Mouse (Mus musculus): ENCODE data around the gene Mmrn2.

The Mmrn2 gene

DNA sequence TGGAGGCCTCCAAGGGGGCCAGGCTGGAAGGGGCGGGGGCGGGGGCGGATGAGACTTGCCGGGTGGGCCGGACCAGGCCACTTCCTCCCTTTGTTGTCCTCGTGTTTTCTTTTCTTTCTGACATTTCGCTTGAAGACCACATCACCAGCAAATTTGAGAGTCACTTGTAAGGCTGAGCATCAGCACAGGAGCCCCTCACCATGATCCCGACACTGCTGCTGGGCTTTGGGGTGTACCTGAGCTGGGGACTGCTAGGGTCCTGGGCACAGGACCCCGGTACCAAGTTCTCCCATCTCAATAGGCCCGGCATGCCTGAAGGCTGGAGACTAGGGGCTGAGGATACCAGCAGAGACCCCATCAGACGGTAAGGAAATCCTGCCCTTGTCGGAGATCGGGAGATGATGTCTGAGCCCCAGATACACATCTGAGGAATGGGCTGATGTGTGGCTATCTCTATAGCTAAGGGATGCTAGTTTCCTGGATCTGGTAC is at the start of gene Mmrn2:
Gene Mmrn2 (plus strand): TSS at position 51 of the 490 bp plus-strand sequence.
- DNase-seq (ENCODE audit: low spot score) = no peak

DNA sequence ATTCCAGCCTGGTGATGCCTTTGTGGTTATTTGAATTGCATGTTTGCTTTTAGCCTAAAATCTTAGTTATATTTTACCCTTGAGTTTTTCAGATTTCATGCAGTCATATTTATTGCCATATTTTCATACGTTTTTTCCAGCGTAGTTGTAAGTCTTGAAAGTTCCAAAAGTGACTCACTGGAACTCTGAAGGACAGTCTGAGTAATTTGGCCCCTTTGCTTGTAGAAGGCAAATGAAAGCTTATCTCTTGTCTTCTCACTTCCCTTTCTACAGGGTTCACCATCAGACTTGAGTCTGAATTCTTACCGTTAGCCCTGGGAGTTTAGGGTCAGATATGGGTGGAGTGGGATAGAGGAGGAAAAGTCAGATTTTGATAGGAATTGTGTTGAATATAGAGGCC is 48.7 kb upstream of the Mmrn2 start:
- DNase-seq (ENCODE audit: low spot score) = no peak

DNA sequence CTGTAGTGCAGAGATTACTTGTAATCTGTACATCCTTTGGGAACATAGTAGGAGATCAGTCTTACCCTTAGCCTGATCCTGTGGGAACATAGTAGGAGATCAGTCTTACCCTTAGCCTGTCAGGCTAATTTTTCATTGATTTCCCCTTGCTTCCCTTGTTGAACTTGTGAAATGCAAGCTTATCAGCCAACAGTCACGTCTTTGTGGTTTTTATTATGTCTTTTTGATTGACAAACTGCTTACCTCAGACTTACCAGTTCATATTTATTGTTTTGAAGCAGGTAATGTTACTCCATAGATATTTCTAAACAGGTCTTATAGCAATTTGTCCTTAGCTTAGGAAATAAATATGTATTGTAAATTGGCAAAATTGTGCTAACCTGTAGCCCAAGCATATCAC is 47.6 kb upstream of the Mmrn2 start:
- DNase-seq (ENCODE audit: low spot score) = no peak

DNA sequence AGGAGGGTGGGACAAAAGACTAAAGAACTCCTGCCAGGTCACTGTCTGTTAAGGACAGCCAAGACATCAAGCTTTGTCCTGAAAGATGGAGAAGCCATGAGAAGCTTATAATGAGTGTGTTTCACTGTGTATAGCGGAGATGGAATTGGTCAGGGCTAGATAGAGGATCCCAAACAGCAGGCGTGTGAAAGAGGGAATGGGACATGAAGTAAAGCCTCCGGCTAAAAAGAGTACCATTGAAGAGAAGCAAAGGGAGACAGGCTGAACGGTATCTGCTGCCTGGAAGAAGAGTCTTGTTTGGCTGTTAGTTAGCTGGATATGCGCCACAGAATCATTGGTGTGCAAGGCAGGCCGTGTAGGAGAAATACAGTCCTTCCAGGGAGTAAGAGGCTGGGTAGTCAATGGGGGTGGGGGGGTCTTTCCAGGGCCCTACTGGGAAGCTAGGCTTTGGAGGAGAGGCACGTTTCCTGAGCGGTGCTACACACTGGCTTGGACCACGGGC is 44.6 kb upstream of the Mmrn2 start:
- DNase-seq (ENCODE audit: low spot score) = no peak

- DNase-seq (ENCODE audit: low spot score) = no peak
Measured at GRCm38 (mm10) chr14:34331886-34332285, 43.4 kb upstream of the Mmrn2 start.

GRCm38 (mm10) chr14:34332476-34332875 is 42.8 kb upstream of the Mmrn2 start:
- DNase-seq (ENCODE audit: low spot score) = no peak

DNA sequence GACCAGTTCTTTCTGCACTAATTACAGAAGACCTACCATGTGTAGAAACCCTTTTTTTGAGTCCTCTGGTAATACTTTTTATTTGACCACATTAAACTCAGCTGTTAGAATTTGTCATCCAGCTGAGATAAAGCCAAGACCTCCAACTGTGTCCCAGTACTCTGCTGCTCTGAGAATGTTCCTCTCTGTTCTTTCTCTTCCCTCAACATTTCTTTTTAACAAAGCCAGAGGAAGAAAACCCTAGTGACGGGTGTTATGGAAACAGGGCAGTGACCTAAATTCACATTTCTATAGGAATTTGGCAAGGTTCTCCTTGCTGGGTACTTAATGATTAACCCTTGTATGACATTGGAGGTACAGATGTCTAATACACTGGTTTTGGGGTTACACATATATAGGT is 35.8 kb upstream of the Mmrn2 start:
- no peak for DNase-seq (ENCODE audit: low spot score)

- no peak for DNase-seq (ENCODE audit: low spot score)
Measured at GRCm38 (mm10) chr14:34341993-34342392, 33.3 kb upstream of the Mmrn2 start.

- DNase-seq (ENCODE audit: low spot score) = no peak
Measured at GRCm38 (mm10) chr14:34343078-34343477, 32.2 kb upstream of the Mmrn2 start.

- no peak for DNase-seq (ENCODE audit: low spot score)
Measured at GRCm38 (mm10) chr14:34344361-34344760, 30.9 kb upstream of the Mmrn2 start.

DNA sequence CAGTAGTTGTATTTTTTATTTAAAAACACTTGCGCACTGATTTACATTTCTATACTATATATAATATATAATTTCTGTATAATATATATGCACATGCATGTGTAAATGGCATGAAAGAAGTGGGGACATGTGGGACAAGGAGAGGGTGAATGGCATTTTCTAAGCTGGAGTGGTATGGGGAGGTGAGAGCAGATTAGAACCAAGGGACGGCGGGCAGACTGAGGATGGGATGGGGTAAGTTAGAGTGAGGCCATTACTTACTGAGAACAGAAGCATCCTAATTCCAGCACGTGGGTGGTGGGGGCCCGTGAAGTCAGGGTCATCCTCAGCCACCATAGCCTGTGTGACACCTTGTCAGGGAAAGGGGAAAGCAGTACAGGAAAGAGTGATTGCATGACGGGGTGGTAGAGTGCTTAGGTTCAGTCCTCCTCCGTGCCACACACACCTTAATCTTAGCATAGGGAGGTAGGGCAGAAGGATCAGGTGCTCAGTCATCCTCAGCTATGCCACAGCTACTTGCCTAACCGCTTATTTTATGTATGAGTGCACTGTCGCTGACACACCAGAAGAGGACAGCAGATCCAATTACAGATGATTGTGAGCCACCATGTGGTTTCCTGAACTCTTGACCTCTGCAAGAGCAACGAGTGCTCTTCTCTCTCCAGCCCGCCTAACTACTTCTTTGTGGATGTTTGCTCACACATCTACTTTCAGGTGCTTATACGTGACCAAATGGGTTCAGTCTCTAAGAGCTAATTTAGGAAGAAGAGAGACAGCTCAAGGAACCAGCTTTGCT is 29.3 kb upstream of the Mmrn2 start:
- DNase-seq (ENCODE audit: low spot score) = peak; percentile 35

DNA sequence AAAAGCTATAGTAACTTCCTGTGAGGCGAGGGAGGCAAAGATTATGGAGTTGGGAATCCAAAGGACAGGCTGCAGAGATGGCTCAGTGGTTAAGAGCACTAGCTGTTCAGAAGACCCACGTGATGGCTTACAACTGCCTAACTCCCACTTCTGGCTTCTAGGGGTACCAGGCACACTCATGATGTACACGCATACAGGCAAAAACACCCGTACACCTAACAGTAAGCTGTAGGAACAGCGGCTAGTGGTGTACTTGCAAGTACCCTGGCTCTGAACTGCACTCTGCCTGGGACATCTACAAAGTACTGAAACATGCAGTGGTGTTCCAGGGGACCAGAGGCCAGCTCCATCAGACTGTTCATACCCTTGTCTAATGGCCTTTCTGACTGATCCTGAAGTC is 28.2 kb upstream of the Mmrn2 start:
- DNase-seq (ENCODE audit: low spot score) = no peak

DNA sequence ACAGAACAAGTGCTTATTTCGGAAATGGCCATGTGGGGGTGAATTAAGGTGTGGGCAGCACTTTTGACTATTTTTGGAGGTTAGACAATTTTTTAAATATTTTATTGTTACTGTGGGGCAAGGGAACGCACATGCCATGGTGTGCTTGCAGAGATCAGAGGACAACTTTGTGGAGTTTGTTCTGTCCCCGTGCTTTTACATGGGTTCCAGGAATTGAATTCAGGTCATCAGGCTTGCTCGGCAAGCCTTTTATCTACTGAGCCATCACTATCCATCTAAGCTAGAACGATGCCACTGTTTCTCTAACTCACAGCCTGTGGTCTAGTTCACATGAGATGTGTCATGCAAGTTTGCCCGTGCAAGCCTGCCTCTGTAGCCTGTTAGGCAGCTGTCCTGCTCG is 27.0 kb upstream of the Mmrn2 start:
- DNase-seq (ENCODE audit: low spot score) = no peak

DNA sequence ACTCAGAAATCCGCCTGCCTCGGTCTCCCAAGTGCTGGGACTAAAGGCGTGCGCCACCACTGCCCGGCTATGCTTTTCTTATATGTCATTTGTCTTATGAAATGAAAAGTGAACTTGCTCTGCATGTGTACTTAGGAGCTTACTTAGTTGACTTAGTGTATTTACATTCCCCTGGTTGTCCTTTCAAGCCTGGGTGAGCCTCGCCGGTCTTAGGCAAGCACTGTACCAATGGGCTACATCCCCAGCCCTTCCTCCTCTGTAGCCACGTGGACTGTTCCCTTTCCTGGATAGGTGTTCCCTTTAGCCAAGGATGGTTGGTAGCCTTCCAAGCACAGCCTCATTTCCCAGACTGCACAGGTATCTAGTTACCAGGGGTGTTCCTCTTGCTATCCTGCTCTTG is 26.3 kb upstream of the Mmrn2 start:
- DNase-seq (ENCODE audit: low spot score) = no peak

- no peak for DNase-seq (ENCODE audit: low spot score)
Measured at GRCm38 (mm10) chr14:34351660-34352059, 23.6 kb upstream of the Mmrn2 start.

DNA sequence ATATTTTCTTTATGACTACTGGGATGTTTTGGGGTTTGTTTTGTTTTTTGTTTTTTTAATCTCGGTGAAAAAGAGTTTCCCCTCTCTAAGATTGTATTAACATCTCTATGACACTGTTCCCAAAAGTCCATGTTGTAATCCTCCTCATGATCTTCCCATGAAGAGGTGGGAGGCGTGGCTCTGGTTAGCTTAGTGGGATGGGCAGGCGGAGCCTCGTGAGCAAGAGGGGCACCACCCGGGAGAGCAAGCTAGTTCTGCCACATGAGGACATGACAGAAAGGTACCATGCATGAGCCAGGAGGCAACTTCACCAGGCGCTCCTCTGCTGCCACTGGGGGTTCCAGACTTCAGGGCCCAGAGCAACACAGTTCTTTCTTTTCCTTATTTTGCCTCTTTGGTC is 22.7 kb upstream of the Mmrn2 start:
- no peak for DNase-seq (ENCODE audit: low spot score)

GRCm38 (mm10) chr14:34353326-34353725 is 21.9 kb upstream of the Mmrn2 start:
- no peak for DNase-seq (ENCODE audit: low spot score)

GRCm38 (mm10) chr14:34354456-34354855 is 20.8 kb upstream of the Mmrn2 start:
- no peak for DNase-seq (ENCODE audit: low spot score)

DNA sequence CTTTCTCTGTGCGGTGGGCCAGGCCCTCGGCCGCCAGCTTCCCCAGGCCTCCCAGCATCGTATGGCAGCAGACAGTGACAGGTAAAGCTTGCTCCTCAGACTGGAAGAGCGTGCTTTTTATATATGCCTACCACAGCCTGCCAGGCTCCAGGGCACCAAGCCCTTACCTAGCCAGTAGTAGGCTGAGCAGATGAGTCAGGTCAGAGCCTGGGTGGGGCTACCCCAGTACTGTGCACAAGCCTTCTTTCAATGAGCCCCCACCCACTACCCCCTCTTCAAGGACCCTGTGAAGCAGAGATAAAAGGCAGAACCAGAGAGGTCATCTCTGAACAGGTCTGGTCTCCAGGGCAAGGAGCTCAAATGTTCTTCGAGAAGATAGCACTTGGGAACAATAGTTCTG is 20.0 kb upstream of the Mmrn2 start, which contains the start of gene Fam25c:
Gene Fam25c (minus strand): TSS at position 133 of the 400 bp plus-strand sequence.
- no peak for DNase-seq (ENCODE audit: low spot score)

DNA sequence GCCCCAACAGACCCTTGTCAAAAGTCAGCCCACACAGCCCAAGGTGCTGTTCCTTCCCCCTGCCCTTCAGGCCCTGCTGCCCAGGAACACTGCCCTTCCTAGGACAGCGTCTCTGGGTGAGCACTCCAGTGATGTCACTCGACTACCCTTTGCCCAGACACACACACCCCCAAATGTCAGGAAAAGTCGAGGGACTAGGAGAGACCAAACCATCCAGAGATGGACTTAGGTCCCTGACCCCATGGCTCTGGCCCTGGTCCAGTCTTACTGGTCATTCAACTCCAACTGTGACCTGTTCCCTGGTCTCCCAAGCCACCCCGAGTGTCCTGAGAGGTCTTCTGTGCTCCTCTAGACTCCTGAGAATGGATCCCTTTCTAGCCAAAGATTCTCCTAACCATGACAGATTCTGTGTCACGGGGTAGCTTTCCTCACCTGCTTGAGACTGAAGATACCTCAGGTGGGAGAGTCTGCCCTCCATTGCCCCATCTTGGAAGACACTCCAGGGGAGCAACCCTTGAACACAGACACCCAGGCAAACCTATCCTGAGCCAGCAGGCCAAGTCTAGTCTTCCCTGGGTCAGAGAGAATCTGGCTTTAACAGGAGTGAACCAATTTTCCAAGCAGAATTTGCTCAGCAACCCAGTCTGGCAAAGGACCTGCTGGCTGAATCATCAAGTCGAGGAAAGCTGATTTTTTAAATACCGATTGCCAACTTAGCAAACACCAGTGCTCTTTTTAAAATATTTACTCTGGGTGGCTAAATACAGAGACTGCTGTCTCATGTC is 17.4 kb upstream of the Mmrn2 start:
- DNase-seq (ENCODE audit: low spot score) = no peak

GRCm38 (mm10) chr14:34359676-34360244 is 15.5 kb upstream of the Mmrn2 start:
- no peak for DNase-seq (ENCODE audit: low spot score)

- DNase-seq (ENCODE audit: low spot score) = no peak
Measured at GRCm38 (mm10) chr14:34360251-34360650, 15.0 kb upstream of the Mmrn2 start.

DNA sequence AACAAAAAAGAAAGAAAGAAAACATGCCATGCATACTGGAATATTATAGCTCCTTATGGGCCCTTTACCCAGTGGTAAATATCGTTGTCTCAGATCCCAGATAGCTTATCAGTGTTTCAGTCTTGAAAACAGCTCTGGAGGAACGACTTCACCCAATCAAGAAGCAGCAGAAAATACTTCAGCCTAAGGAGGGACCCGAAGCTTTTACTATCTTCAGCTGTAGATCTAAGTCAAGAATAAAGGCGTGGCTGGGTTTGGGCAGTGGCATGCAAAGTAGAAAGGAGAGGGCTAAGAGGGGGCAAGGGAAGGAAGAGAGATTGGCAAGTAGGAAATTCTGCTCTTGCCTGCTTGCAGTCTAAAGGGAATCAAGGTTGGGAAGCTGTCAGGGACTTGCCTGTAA is 13.1 kb upstream of the Mmrn2 start:
- no peak for DNase-seq (ENCODE audit: low spot score)

Measured in embryo, embryonic 10 days (tissue).